Mouse (Mus musculus): ENCODE results near the gene Clba1.
"Not testable (repeated sequence)": the region's sequence is repeated elsewhere in the genome, so short reads cannot be mapped to it uniquely, and the experiment has no call there.

Gene Clba1

DNA sequence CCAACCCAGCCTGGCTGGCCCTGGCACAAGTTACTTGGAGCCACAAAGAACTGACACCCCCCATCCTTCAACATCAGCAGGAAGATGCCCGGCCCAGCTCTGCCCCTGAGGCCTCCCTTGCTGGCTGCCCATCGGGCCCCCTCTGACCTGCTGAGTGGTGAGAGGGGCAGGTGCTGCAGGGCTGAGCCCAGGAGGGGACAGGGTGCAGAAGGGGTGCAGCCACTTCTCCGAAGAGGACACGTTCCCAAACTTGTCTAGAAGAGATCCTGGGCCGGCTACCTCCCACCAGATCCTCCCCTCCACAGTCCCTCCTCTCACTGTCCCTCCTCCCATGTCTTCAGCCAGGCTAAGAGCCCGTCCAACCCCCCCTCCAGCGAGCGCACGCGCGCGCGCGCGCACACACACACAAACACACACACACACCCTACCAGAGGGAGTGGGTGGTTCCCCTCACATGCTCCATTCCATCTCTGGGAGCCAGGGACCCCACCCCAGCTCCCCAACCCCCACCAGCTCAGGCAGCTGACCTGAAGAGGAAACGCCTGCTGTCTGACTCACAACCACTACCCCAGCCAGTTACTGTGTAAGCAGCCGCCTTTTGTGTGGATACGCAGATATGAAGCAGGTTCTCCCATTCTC lies 13.2 kb upstream of the Clba1 start:
- peak; percentile 95 for DNase-seq (ENCODE audit: low read depth)

DNA sequence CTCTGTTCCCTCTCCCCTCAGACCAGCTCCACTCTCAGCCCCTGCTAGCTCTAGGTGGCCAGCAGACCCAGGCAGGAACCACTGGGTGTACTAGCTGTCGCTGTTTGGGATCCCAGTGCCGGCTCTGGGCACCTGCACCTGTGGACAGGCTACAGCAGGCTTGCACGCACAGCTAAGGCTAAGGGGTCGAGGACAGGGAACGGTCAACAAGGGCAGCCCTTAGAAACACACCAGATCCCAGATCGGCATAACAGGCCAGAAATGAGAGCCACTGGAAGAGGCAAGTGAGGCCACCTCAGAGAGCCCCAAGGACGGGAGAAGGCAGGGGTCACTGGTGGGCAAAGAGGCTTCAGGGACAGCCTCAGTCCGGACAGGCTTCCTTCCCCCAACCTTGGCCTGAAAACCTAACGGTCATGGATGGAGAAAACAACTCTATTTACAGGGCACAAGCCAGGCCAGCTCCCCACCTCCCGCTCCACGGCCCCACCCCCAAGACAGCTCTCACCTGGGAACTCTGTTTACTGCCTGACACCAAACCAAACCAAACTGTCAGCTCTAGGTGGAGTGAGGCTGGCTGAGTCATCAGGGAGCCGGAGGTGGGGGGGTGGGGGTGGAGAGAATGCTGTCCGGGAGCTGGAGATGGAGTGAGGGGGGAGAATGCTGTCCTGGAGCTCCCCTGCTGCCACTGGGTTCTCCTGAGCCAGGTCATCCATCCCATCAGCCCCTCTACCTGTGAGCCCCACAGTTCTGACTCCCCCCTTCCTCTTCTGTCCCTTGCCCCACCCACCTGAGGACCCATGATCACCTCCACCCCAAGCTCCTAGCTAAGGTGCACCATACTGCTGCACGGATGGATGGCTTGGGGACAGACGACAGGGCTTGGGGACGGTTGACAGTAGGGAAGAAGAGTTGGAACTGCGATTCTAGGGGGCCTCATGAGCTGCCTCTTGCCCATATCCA lies 11.9 kb upstream of the Clba1 start:
- peak; percentile 71 for DNase-seq (ENCODE audit: low read depth)

DNA sequence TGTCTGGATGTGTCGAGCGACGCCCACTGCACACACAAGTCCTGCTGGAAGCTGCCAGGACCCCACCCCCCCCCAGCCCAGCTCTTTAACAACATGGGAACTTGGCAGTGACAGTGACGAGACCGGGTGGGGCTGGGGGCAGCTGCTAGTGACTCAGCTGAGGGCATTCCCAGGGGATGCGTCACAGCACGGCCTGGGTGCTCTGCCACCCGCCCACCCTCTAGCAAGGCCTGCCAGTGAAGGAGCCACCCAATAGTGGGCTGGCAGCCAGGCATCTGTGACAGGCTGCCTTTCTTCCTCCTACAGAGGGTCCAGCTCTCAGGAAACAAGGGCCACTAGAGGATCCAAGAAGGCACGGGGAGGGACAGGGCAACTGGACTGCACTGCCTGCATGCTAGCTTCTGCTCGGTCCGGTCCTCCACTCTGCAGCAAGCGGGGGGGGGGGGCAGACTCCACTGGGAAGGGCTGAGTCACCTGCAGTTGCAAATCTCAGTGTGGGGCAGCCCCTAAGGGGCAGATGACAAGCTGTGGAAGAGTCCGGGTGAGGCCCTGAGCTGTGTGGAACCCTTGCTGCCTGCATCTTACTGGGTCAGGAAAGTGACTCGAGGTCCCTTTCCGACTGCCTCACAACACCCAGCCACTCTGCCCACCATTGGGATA lies 10.9 kb upstream of the Clba1 start:
- DNase-seq (ENCODE audit: low read depth) = peak; percentile 81

DNA sequence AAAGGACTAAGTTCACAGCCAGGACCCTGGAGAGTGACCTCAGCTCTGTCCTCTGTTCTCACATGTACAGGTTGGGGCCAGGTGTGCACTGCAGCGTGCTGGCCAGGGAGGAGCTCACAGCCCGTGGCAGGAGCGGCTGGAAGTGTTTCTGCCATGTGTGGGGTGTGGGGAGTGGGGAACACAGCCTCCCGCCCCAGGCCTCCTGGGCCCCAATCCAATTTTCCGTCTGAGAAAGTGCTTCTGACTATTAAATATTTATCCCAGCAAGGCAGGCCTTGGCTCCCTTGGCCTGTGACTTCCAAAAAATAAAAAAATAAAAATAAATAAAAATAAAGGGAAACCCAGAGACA lies 10.4 kb upstream of the Clba1 start:
- peak; percentile 78 for DNase-seq (ENCODE audit: low read depth)

DNA sequence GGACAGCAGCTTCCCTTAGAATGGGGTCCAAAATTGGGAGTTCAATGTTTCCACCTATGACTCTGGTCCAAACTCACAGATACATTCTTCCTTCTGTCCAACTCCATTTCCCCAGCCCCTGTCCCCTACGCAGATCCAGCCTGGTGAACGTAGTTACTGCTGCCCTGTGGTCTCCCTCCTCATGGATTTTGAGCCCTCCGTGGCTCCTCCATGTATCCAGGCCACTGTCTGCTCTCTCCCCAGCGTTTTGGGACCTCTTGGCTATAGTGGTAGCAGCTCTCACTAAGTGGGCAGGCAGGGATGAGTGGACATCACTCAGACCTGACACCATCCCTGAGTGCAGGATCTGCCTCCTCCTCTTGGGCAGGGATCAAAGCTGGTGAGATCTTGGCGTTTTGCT lies 10.0 kb upstream of the Clba1 start:
- no peak for DNase-seq (ENCODE audit: low read depth)

DNA sequence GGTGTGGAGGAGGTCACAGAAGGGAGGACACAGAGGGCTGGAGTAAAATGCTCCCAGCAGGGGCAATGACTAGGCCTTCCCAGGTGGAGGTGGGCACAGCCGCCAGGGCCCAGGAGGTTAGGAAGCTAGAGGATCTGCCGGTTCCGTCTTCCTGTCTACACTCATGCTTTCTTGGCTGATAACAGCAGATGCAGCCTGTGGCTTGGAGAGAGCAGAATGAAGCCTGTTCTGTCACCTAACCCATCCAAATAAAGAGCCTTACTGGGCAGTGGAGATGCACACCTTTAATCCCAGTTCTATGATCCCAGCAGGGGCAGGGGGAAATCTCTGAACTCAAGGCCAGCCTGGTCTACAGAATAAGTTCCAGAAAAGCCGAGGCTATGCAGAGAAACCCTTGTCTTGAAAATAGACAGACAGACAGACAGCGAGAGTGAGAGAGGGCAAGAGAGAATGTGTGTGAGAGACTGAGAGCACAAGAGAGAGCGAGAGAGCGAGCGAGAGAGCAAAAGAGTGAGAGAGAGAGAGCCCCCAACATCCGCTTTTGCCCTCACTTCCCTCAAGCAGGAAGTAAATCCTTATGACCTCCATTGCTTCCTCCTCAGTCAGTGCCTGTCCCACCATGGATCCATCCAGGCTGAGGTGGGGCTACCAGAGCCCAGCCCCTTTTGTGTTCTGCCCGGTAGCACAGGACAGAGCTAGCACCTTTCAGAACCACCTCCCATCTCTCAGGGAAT lies 9.3 kb upstream of the Clba1 start:
- DNase-seq (ENCODE audit: low read depth) = no peak

DNA sequence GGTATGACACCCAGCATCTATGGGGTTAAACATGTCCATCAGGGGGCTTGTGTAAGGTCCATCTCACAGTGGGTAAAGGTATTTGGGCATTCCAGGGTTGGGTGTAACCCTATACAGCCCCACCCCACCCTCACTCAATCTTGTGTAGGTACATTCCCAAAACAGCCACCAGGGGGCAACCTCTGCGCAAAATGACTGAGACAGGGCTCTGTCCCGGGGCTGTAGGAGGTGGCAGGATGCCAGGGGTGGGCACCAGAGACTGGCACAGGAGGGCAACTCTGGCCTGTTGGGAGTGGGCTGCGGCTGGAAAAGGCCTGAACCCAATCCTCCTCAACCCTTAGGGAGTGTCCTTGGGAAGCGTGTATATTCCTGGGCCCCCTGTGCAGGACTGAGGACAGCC lies 8.3 kb upstream of the Clba1 start:
- peak; percentile 79 for DNase-seq (ENCODE audit: low read depth)

DNA sequence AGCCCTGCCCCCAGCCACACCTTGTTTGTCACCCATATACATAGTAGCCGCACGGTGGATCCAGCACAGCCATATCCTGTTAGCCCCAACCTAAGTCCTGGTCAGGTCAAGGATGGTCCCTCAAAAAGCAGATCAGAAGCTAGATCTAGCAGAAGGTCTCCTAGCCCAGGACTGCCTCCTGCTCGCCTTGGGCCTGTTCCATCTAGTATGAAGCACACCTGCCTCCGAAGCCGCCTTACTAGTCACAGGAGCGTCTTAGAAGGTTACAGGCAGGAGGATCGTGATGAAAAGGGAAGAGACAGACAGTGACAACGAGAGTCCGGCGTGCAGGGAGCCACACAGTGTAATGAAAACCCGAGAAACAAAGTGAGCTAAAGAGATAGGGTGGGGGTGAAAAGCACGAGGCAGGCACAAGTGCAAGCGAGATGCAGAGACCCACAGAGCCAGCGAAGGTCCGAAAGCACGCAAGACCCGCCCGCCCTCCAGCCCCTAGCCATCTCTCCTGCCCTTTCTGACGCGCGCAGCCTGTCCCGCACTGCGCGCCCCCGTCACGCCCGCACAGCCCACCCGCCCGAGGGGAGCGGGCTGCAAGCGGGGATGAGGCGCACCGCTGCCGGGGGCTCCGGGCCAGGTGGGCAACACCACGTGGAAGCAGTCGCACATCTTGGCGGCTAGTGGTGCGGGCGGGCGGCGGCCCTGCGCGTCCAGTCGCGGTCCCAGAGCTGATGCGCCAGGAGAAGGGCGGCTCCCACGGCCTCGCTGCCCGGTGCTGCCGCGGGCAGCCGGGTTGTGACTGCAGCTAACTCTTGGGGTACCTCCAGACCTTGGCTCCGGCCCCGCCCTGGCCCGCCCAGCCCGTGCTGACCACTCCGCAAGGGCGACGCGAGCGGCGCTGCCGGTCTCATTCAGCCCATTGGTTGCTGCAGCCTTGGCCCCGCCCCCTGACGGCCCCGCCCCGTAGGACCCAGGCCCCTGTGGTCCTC lies 6.6 kb upstream of the Clba1 start, which contains the start of gene Ahnak2:
Gene Ahnak2, minus strand, starts transcription at position 794 of the 983 bp plus-strand sequence.
- no peak for DNase-seq (ENCODE audit: low read depth)

DNA sequence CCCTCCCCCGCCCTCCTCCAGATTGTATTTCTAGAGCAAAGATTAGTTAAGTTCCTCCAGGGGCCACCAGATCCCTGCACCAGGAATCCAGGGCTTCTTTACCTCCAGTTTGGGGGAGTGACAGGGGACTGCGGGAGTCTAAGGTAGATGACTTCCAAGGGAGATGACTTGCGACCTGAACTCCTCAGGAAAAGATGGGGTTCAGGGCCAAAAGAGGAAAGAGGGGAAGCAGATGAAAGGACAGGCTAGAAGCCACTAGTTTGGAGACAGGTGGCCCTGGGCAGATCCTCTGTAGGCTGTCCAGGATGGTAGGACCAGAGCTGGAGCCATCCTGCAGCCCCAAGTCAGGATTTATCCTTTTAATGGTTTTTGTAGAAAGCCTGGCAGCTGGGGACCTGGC lies 5.8 kb upstream of the Clba1 start:
- DNase-seq (ENCODE audit: low read depth) = no peak

DNA sequence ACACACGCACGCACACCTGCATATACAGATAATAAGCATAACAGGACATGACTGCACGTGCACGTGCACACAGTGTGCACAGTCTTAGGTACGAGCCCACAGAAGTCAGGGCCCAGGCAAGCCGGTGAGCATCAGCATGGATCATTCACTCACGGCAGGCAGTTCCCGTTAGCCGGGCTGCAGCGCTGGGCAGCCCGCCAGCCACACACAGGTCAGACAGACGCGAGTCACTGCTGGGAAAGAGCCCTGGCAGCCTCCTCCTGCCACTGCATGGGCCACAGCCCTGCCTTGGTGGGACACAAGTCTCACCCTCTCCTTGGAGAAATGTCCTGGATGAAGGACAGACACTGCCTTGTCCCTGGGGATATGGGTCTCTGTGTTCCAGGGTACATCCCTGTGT lies 4.7 kb upstream of the Clba1 start:
- peak; percentile 76 for DNase-seq (ENCODE audit: low read depth)

DNA sequence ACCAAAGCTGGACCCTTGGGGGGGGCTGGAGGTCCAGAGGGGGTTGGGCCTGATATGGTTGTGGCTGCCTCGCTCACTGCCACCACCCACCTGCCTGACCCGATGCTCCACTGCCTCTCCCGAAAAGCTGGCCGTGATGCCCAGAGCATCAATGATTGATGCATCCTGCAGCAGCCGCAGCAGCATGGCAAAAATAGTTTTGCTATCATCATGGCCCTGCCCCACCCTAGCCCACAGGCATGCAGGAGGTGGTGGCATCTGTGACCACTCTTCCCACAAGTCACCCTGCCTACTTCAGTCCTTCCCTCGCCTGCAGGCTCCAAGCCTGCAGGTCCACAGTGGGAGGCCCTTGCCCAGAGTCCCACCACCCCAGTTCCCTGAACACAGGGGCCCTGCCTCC lies 2.7 kb upstream of the Clba1 start:
- DNase-seq (ENCODE audit: low read depth) = no peak

DNA sequence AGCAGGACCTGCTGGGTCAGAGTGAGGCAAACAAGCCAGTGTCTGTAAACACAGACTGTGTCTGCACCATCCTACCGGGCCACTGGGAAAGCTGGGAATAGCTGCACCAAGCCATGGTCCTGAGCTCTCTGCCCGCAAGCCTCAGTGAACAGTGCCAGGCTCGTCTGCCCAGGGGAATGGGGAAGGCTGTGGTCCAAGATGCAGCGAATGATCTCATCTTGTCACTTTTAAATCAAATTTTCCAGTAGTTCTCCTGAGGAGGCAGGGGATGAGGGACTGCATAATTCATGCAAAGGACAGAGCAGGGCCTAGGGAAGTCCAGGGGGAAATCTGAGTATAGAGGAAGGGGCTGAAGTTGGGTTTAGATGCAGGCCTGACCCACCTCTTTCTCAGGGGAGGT lies 941 bp upstream of the Clba1 start:
- no peak for DNase-seq (ENCODE audit: low read depth)

DNA sequence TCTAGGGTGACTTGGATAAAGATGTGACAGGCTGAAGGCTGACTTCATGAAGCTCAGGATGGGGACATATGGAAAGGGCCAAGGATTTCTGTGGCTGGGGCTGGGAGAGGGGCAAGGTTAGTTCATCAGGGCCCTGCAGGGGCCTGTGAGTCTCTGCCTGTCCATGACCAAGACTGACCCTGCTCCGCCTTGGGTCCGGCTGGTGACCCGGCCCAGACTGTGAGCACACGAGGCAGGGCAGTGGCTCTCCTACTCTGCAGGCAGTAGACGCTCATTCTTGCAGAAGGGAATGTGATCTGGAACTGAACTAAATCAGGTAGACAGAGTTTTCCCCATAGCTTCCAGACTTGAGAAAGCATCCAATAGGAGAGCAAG lies 538 bp upstream of the Clba1 start:
- peak; percentile 24 for DNase-seq (ENCODE audit: low read depth)

DNA sequence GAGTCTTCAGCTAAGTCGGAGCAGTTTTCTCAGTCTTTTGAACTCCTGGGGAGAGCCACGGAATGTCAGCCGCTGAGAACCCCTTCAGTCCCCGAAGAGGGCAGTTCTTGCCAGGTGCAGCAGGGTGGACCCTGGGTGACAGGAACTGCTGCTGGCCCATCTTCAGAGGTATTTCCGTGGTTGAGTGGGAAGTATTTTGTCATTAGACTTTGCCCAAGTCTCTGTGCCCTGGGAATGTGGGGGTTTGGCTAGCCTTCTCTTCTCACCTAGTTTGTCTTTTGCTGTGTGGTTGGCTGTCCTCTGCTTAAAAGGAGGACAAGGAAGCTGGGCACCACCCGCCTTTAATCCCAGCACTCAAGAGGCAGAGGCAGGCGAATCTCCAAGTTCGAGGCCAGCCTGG lies 904 bp downstream of the Clba1 start:
- DNase-seq (ENCODE audit: low read depth) = no peak

DNA sequence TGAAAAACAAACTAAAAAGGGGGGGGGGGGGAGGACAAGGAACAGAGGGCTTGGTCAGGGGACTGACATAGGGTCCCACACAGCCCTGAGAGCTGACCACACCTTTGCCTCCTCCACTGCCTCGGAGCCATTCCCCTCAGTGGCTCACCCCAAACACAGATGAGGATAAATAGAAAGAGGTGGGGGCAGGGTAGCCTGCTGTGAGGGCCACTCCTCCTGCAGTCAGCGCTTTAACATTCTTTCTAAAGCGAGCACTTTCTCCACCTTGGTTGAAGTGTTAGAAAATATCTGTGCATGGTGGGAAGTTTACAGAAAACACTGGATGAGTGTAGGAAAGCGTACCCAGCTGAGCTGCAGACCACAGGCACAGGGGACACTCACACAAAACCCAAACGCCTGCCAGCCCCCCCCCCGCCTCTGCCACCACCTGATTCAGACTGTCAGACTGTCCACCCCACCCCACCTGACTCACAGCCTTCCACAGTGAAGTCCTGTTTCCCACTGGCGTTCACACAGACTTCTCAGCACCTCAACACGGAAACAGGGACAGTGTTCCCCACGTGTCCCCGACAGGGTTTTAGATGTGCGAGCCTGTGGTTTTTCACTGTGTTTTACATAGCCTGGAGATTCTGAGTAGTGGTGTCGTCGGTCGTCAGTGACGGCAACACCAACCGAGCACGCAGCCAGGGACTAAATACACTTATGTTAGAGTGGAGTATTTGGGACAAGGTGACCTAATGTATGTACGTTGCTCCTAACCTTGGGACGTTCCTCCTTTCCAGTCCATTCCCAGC lies 1.6 kb downstream of the Clba1 start:
- DNase-seq (ENCODE audit: low read depth) = peak; percentile 42

DNA sequence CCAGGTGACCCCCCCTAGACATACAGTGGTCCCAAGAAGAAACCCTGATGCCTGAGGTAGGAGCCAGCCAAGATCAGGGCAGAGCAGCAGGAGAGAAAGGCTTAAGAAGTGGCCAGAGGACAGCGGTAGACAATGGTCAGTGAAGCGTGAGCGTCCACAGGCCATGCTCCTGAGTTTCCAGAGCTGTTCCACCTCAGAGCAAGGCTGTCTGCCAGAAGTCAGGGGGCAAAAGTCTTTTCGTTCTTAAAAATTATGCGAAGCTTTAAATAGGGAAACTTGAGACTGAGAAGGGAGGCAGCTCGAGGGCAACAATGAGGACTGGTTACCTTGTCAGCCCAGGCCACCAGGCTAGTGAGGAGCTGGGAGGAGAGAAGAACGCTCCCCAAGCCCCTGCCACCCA lies 4.6 kb downstream of the Clba1 start:
- DNase-seq (ENCODE audit: low read depth) = no peak

DNA sequence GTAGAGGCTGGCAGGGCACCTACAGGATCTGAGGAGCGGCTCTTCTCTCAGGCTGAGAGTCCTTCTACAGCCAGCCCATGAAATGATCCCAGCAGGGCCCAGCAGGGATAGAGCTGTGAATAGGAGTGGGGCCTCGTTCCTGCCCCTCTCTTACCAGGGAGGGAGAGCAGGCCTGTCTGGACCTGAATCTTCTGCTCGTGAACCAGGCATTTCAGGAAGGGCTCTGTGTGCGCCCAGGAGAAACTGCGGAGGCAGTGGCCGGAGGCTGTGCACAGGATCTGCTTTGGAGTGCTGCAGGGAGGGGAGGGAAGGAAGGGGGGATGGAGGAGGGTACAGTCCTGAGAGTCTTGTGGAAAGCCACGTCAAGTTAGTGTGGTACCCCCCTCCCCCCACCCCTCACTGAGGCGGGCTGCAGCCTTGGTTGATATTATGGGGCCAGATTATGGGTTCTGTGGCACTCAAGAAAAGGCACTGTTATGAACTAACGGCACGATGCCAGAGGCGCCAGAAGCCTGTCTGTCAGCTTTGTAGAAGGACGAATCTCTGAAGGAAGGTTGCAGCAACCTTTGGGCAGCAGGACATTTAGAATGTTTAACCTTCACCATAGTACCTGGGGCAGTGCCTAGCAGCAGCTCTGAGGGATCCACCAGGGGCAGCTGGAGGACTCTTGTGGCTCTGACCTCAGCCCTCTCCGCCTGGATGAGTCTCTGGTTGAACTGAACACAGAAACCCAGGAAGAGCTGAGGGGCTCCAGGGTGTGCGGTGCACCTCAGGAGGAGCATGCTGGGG lies 6.1 kb downstream of the Clba1 start:
- DNase-seq (ENCODE audit: low read depth) = no peak

DNA sequence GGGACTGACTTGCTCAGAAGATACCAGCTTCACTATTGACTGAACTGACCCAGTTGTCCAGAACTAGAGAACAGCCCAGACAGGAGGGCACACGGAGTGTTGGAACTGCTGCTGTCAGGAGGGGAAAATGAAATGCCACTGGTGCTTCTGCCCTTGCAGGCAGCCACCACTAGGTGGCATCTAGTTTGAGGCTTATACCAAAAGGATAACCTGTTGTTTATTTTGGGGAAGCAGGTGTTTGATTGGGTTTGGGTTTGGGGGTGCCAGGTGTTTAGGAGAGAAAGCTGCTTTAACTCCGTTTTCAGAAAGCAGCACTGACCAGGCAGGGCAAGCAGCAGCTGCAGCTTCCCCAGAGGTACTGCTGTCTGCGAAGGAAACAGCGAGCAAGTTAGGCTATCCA lies 7.6 kb downstream of the Clba1 start:
- DNase-seq (ENCODE audit: low read depth) = peak; percentile 77

DNA sequence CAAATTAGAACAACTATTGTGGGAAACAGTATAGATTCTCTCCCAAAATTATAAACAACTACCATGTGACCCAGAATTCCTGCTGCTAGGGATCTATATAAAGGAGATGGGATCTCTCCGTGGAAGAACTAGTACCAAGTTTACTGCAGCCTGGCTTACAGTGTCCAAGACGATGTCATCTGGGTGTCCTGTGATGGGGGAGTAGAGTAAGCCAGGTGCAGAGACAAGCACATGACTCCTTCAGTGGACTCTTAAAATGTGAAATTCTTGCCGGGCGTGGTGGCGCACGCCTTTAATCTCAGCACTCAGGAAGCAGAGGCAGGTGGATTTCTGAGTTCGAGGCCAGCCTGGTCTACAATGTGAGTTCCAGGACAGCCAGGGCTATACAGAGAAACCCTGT lies 8.1 kb downstream of the Clba1 start:
- DNase-seq (ENCODE audit: low read depth) = not testable (repeated sequence)
